Mouse (Mus musculus) liver, postnatal 0 days (tissue): ENCODE data around the gene Snapin.

ENCODE experiments used
- CTCF ChIP-seq: sonication (generic); IDR thresholded peaks from 2 replicates; pipeline ENCODE4 v1.5.1; 2016; ENCODE audit warnings: antibody characterized with exemption, low read depth
- EP300 ChIP-seq: IDR thresholded peaks from 2 replicates; pipeline ENCODE4 v1.6.1; 2016; ENCODE audit warnings: antibody characterized with exemption, low read depth, mild to moderate bottlenecking

GRCm38 (mm10) chr3:90460315-90460714, 30.5 kb downstream of the Snapin start:
- no peak for TF ChIP-seq CTCF
- TF ChIP-seq EP300 = no peak
